Mouse (Mus musculus) lung, adult 2 months (tissue): Measurements from ENCODE around the gene Praf2.

Source experiments
- CTCF ChIP-seq: fragments of 200-500 bp; IDR thresholded peaks from 2 replicates; pipeline ENCODE4 v1.5.1; 2011; ENCODE audit warnings: mild to moderate bottlenecking, low read length, control low read depth; ENCODE audit not compliant: insufficient read depth
- POLR2A ChIP-seq: fragments of 200-500 bp; IDR thresholded peaks from 2 replicates; pipeline ENCODE4 v1.6.1; 2011; ENCODE audit warnings: low read depth, mild to moderate bottlenecking, control low read depth, low read length, borderline replicate concordance; ENCODE audit errors: extremely low read depth

DNA sequence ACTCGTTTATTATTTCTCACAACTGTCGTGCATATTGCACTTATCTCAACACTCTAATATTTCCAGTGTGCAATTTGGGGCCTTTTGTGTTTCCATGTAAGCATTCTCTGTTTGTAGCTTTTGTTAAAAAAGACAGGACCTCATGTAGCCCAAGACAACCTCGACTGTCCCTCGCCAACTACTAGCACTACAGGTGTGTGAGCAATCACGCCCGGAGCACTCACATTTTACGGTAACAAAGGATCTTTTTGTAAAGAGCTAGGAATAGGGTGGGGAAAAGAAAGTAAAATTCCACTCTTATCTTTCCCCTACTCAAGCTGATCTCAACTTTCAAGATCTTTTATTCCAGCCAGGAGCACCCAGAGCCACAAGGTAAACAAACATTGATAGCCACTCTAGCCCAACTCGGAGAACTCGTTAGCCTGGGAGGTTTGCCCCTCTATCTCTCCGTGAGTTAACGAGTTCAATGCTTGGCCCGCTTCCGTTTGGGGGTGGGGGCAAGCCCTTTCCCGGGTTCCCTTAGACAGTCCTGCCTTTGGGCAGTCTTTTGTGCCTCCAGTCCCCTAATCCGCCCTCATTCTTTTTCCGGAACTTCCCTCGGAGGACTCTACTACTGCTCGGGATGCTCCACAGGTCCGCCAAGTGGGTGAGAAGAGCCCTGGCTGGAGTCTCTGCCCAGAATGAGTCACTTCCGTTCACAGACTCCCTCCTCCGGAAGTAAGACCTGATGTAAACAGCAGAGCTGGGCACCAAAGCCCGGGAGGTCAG lies 6.5 kb upstream of the Praf2 start, which contains the start of gene Gm45208:
- TF ChIP-seq CTCF (no peak), POLR2A (no peak; the same call in 1 of the 2 replicates)
